Comparison of ENCODE assay signal across 8 mouse cellular contexts in the genomic region with DNA sequence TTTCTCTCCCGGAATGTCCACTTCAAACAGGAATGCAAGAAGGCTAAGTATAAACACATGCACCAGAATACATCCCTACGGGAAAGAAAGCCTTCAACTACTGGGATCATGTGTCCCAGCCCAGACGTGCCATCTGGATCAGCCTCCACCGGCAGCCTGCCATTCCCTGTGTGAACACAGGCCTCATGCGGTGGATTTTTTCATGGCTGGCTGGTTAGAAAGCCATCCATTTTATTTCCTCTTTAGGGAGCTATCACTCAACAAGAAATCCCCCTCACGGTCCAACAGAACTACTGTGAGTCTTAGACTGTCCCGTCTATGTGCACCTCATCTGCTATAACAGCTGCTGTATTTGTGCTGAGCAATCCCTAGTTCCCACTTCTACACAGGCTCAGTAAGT.
DNase-seq lines count a peak whose midpoint lies in the region; ATAC-seq and TF ChIP-seq lines count a peak whose summit lies in the region.
"Had no signal": no experiment of that assay in that cellular context is flagged by ENCODE, and none has a peak within 500 bp of the region (broad histone marks: within the 10 kb centered on the region; RNA-seq: fewer than 3 reads in every experiment).

No protein-coding gene starts in this region.

- peak; percentile 11 for DNase-seq in midbrain, embryonic 14.5 days
- DNase-seq in midbrain, embryonic 11.5 days (ENCODE audit: low spot score, missing footprints): no peak
- DNase-seq in embryo, embryonic 10.5 days (ENCODE audit: low spot score): peak; percentile 50
- no peak for DNase-seq in hindbrain, embryonic 14.5 days (ENCODE audit: low spot score)
- peak; percentile 40 for DNase-seq in retina, embryonic 14.5 days (ENCODE audit: low spot score)

- H3K9ac ChIP-seq in midbrain, embryonic 14.5 days (replicated peaks; ENCODE audit: low read length): no peak overlapping the region
- no peak overlapping the region for H3K9ac ChIP-seq in midbrain, embryonic 11.5 days (ENCODE audit: low read length)
- H3K9ac ChIP-seq in hindbrain, embryonic 14.5 days: no peak overlapping the region
- H3K9ac ChIP-seq in kidney, embryonic 15.5 days: no peak overlapping the region
- H3K9ac ChIP-seq in intestine, postnatal 0 days (ENCODE audit: low read depth, low read length): no peak overlapping the region
- H3K9ac ChIP-seq: heart, embryonic 15.5 days had no signal

- H3K27me3 ChIP-seq in midbrain, embryonic 14.5 days (ENCODE audit: control insufficient read depth, insufficient read depth, low read length): no peaks in the 10 kb centered on the region
- H3K27me3 ChIP-seq in midbrain, embryonic 11.5 days (ENCODE audit: control insufficient read depth, insufficient read depth, low read length): no peaks in the 10 kb centered on the region
- H3K27me3 ChIP-seq in hindbrain, embryonic 14.5 days (ENCODE audit: control insufficient read depth, insufficient read depth, low read length): no peaks in the 10 kb centered on the region
- H3K27me3 ChIP-seq in kidney, embryonic 15.5 days: no peaks in the 10 kb centered on the region
- H3K27me3 ChIP-seq in intestine, postnatal 0 days (replicated peaks; ENCODE audit: control insufficient read depth, insufficient read depth, low read length): no peaks in the 10 kb centered on the region
- H3K27me3 ChIP-seq: heart, embryonic 15.5 days had no signal

- no peak overlapping the region for H3K27ac ChIP-seq in midbrain, embryonic 14.5 days (replicated peaks; ENCODE audit: low read depth, low read length)
- no peak overlapping the region for H3K27ac ChIP-seq in midbrain, embryonic 11.5 days (ENCODE audit: low read depth, low read length)
- H3K27ac ChIP-seq in hindbrain, embryonic 14.5 days: no peak overlapping the region
- no peak overlapping the region for H3K27ac ChIP-seq in kidney, embryonic 15.5 days
- H3K27ac ChIP-seq in intestine, postnatal 0 days (ENCODE audit: low read depth, low read length): no peak overlapping the region
- H3K27ac ChIP-seq: heart, embryonic 15.5 days had no signal

- H3K9me3 ChIP-seq in midbrain, embryonic 14.5 days (ENCODE audit: control insufficient read depth, low read length): no peaks in the 10 kb centered on the region
- no peaks in the 10 kb centered on the region for H3K9me3 ChIP-seq in midbrain, embryonic 11.5 days (ENCODE audit: control insufficient read depth, low read length)
- H3K9me3 ChIP-seq in hindbrain, embryonic 14.5 days (ENCODE audit: control insufficient read depth, low read length): no peaks in the 10 kb centered on the region
- no peaks in the 10 kb centered on the region for H3K9me3 ChIP-seq in kidney, embryonic 15.5 days (replicated peaks)
- H3K9me3 ChIP-seq in intestine, postnatal 0 days (ENCODE audit: control insufficient read depth): no peaks in the 10 kb centered on the region
- H3K9me3 ChIP-seq: heart, embryonic 15.5 days had no signal

- no peak overlapping the region for H3K4me2 ChIP-seq in midbrain, embryonic 14.5 days (ENCODE audit: low read length)
- H3K4me2 ChIP-seq in midbrain, embryonic 11.5 days: no peak overlapping the region
- H3K4me2 ChIP-seq in hindbrain, embryonic 14.5 days (replicated peaks): no peak overlapping the region
- H3K4me2 ChIP-seq in kidney, embryonic 15.5 days: no peak overlapping the region
- no peak overlapping the region for H3K4me2 ChIP-seq in intestine, postnatal 0 days (replicated peaks; ENCODE audit: low read depth)
- H3K4me2 ChIP-seq: heart, embryonic 15.5 days had no signal

- H3K36me3 ChIP-seq in midbrain, embryonic 14.5 days (ENCODE audit: control insufficient read depth, insufficient read depth, low read length): no peaks in the 10 kb centered on the region
- no peaks in the 10 kb centered on the region for H3K36me3 ChIP-seq in midbrain, embryonic 11.5 days (ENCODE audit: control insufficient read depth, insufficient read depth, low read length)
- no peaks in the 10 kb centered on the region for H3K36me3 ChIP-seq in hindbrain, embryonic 14.5 days (replicated peaks; ENCODE audit: control insufficient read depth, insufficient read depth)
- H3K36me3 ChIP-seq in kidney, embryonic 15.5 days: no peaks in the 10 kb centered on the region
- no peaks in the 10 kb centered on the region for H3K36me3 ChIP-seq in intestine, postnatal 0 days (ENCODE audit: control insufficient read depth, insufficient read depth)
- H3K36me3 ChIP-seq: heart, embryonic 15.5 days had no signal

- H3K4me1 ChIP-seq in midbrain, embryonic 14.5 days (ENCODE audit: control insufficient read depth, insufficient read depth, low read length): no peaks in the 10 kb centered on the region
- no peaks in the 10 kb centered on the region for H3K4me1 ChIP-seq in midbrain, embryonic 11.5 days (ENCODE audit: control insufficient read depth, insufficient read depth, low read length)
- no peaks in the 10 kb centered on the region for H3K4me1 ChIP-seq in hindbrain, embryonic 14.5 days (replicated peaks; ENCODE audit: control insufficient read depth, insufficient read depth, low read length)
- H3K4me1 ChIP-seq in kidney, embryonic 15.5 days: no peaks in the 10 kb centered on the region
- H3K4me1 ChIP-seq in intestine, postnatal 0 days (replicated peaks; ENCODE audit: control insufficient read depth, insufficient read depth, low read length): no peaks in the 10 kb centered on the region
- H3K4me1 ChIP-seq: heart, embryonic 15.5 days had no signal

- no peak for TF ChIP-seq CTCF in intestine, postnatal 0 days (IDR thresholded peaks at IDR 0.05; ENCODE audit: low read depth)

- H3K4me3 ChIP-seq in midbrain, embryonic 14.5 days (replicated peaks; ENCODE audit: low read depth, low read length): no peak overlapping the region
- no peak overlapping the region for H3K4me3 ChIP-seq in midbrain, embryonic 11.5 days (ENCODE audit: low read depth, low read length)
- H3K4me3 ChIP-seq in hindbrain, embryonic 14.5 days (replicated peaks; ENCODE audit: low read length): no peak overlapping the region
- H3K4me3 ChIP-seq in kidney, embryonic 15.5 days (replicated peaks): no peak overlapping the region
- H3K4me3 ChIP-seq in intestine, postnatal 0 days (ENCODE audit: low read depth, low read length): no peak overlapping the region
- H3K4me3 ChIP-seq: heart, embryonic 15.5 days had no signal

- no peak for ATAC-seq in midbrain, embryonic 14.5 days (ENCODE audit: low FRiP score, low TSS enrichment)
- no peak for ATAC-seq in midbrain, embryonic 11.5 days (ENCODE audit: low FRiP score)
- ATAC-seq in hindbrain, embryonic 14.5 days (ENCODE audit: low FRiP score): peak; percentile 43; the same call in 1 of the 2 replicates
- no peak for ATAC-seq in kidney, embryonic 15.5 days (replicated peaks; ENCODE audit: low FRiP score)
- ATAC-seq in intestine, postnatal 0 days: no peak

- 49% methylated on average over 7 of the region's 7 CpGs for WGBS in midbrain, embryonic 14.5 days
- 68% methylated on average over 7 of the region's 7 CpGs for WGBS in midbrain, embryonic 11.5 days
- WGBS in hindbrain, embryonic 14.5 days: 38% methylated on average over 7 of the region's 7 CpGs
- 44% methylated on average over 7 of the region's 7 CpGs for WGBS in kidney, embryonic 15.5 days
- 63% methylated on average over 7 of the region's 7 CpGs for WGBS in intestine, postnatal 0 days

Comparison
In these comparisons a context has a peak if more than half of its experiments do, and no peak if none do; other contexts are left out.
1. DNase-seq: peak in midbrain, embryonic 14.5 days (single experiment), embryo, embryonic 10.5 days (single experiment) and retina, embryonic 14.5 days (single experiment); none in midbrain, embryonic 11.5 days (single experiment) and hindbrain, embryonic 14.5 days (single experiment).